Mouse (Mus musculus) midbrain, embryonic 16.5 days (tissue): ENCODE results near the gene Safb2. TPM values are rescaled to one million over a fixed set of nuclear protein-coding genes. Genes with fewer than 3 reads are reported as not detected.

Experiments used
- ATAC-seq: fragments of 200-750 bp; cut with Nextera tagmentation; 2 replicates; pipeline ENCODE4 v1.8.0; 2017; ENCODE audit warnings: moderate TSS enrichment
- H3K27ac ChIP-seq: fragments of 300-500 bp; sonication (generic); 2 replicates; pipeline ENCODE4 v1.5.1; 2014; ENCODE audit warnings: mild to moderate bottlenecking, low read length, mixed read lengths
- H3K27me3 ChIP-seq: fragments of 300-500 bp; sonication (generic); 2 replicates; pipeline ENCODE4 v1.6.1; 2014; ENCODE audit warnings: low read depth, low read length, mixed read lengths; ENCODE audit not compliant: control insufficient read depth, insufficient read depth
- H3K36me3 ChIP-seq: fragments of 300-500 bp; sonication (generic); 2 replicates; pipeline ENCODE4 v1.6.1; 2014; ENCODE audit warnings: mild to moderate bottlenecking, low read length, moderate library complexity, mixed read lengths; ENCODE audit not compliant: control insufficient read depth, insufficient read depth
- H3K4me1 ChIP-seq: fragments of 300-500 bp; sonication (generic); 2 replicates; pipeline ENCODE4 v1.6.1; 2014; ENCODE audit warnings: mild to moderate bottlenecking, low read length, mixed read lengths; ENCODE audit not compliant: control insufficient read depth, insufficient read depth
- H3K4me2 ChIP-seq: fragments of 300-500 bp; sonication (generic); 2 replicates; pipeline ENCODE4 v1.6.1; 2014; ENCODE audit warnings: mild to moderate bottlenecking, low read length, mixed read lengths
- H3K4me3 ChIP-seq: fragments of 300-500 bp; sonication (generic); 2 replicates; pipeline ENCODE4 v1.5.1; 2014; ENCODE audit warnings: low read depth, mild to moderate bottlenecking, low read length, moderate library complexity, mixed read lengths
- H3K9ac ChIP-seq: fragments of 300-500 bp; sonication (generic); 2 replicates; pipeline ENCODE4 v1.6.1; 2014; ENCODE audit warnings: low read depth, low read length, mixed read lengths
- H3K9me3 ChIP-seq: fragments of 300-500 bp; sonication (generic); replicated peaks from 2 replicates; pipeline ENCODE4 v1.6.1; 2014; ENCODE audit warnings: mild to moderate bottlenecking, low read length, mixed read lengths; ENCODE audit not compliant: control insufficient read depth, poor library complexity, severe bottlenecking
- WGBS: fragments of 180-500 bp; shearing (Covaris S2); extraction: QIAGEN DNeasy Blood & Tissue Kit; methylation state at CpG from one replicate; pipeline ENCODE4 v1.1.7; 2014; 5-methylcytosine and 5-hydroxymethylcytosine counted together
- polyA plus RNA-seq: library from polyadenylated mRNA; unstranded; fragments of >200 nt; fragmentation: Nextera tagmentation; extraction: Ambion mirVana; gene quantifications from 2 replicates; pipeline ENCODE4 v1.2.1, GENCODE M21; 2015

Safb2 gene
- polyA plus RNA-seq, 1 experiment from 2014 or later, result 63.2 TPM

DNA sequence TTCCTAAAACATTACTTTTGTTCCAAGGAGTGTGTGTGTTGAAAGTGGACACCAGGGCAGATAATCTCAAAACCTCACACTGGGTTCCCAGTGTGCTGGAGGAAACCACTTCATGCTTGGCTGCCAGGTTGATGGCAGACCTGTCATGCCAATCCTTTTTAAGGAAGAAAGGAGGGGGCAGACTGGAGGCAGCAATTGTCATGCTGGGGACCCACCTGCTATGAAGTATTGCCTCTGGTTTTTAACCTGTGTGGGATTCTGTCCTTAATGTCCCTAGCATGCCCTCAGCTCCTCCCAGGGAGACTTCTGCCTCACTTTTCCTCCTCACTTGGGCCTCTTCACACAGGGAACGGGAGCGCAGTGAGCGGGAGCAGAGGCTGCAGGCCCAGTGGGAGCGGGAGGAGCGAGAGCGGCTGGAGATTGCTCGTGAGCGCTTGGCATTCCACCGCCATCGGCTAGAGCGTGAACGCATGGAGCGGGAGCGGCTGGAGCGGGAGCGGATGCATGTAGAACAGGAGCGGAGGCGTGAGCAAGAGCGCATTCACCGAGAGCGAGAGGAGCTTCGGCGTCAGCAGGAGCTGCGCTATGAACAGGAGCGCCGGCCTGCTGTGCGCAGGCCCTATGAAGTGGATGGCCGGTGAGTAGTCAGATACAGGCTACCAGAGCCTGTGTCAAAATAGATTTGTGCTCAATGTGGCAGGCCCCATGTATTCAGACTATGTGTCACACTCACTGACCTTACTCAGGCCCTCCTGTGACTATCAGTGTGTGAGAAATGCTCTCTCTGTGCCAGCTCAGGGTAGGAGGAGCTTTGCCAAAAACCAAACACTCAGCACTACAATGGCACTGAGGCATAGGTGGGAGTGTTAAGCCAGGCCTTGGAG is 19.0 kb upstream of the Safb2 start:
- WGBS, result 95% methylated on average over 28 of the region's 28 CpGs
- no peak for ATAC-seq

DNA sequence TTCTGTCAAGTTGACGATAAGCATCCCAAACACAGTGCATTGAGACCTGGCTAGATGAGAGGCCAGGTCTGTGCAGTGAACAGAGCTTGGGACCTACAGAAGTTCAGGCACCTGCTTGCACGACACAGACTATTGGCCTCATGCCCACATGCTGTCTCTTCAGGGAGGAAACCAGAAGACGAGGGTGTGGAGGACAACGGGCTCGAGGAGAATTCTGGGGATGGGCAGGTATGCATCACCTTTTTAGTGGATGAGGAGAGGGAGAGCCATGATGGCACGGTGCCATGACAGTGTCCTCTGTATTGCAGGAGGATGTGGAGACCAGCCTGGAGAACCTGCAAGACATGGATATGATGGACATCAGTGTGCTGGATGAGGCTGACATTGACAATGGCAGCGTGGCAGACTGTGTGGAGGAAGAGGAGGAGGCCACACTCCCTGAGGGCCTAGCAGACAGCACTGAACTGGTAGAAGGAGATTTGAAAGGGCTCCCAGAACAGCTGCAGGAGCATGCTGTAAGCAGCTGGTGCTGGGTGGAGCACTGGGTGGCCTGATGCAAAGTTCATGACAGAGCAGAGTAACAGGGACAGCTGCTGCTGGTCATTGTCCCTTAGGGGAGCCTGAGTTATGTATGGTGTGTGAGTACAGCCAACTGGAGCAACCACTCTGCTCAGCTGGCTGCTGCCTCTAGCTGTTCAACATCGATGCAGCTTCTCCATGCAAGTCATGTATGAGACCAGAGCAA is 9.3 kb upstream of the Safb2 start:
- 93% methylated on average over 8 of the region's 8 CpGs for WGBS
- no peaks in the 10 kb centered on the region for H3K4me1 ChIP-seq
- H3K27ac ChIP-seq, result no peak overlapping the region
- H3K4me2 ChIP-seq, result no peak overlapping the region
- peaks cover 60% of the 10 kb centered on the region for H3K36me3 ChIP-seq
- H3K4me3 ChIP-seq, result no peak overlapping the region
- no peaks in the 10 kb centered on the region for H3K9me3 ChIP-seq
- H3K9ac ChIP-seq, result no peak overlapping the region
- no peak for ATAC-seq
- no peaks in the 10 kb centered on the region for H3K27me3 ChIP-seq

More for the DNA sequence above, 19.0 kb upstream of the Safb2 start:
- Histone ChIP-seq H3K9ac (no peak overlapping the region), H3K27ac (no peak overlapping the region), H3K4me1 (peaks cover 2% of the 10 kb centered on the region), H3K4me3 (no peak overlapping the region), H3K9me3 (no peaks in the 10 kb centered on the region), H3K36me3 (peaks cover 72% of the 10 kb centered on the region), H3K4me2 (no peak overlapping the region), H3K27me3 (no peaks in the 10 kb centered on the region)

DNA sequence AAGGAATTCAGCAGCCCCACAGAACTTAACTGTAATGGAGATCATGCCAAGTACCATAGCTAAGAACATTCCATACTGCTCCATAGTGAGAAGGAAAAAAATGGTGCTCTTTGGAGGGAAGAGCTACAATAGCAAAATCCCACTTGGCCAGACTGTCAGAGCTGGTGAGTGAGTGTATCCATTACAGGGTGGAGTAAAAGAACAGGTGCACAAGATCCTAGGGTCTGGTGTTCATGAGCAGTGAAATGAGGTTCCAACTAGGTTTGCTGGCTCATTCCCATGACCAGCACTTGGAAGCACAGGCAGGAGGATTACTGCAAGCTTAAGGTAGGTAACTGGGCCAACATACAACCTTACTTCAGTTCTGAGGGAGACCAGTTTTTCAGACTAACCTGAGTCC is 8.2 kb upstream of the Safb2 start:
- peaks cover 4% of the 10 kb centered on the region for H3K4me1 ChIP-seq
- peaks cover 56% of the 10 kb centered on the region for H3K36me3 ChIP-seq
- no peak overlapping the region for H3K27ac ChIP-seq
- no peak overlapping the region for H3K4me3 ChIP-seq
- H3K9ac ChIP-seq, result no peak overlapping the region
- no peaks in the 10 kb centered on the region for H3K9me3 ChIP-seq
- no peak for ATAC-seq
- no peaks in the 10 kb centered on the region for H3K27me3 ChIP-seq
- no peak overlapping the region for H3K4me2 ChIP-seq

DNA sequence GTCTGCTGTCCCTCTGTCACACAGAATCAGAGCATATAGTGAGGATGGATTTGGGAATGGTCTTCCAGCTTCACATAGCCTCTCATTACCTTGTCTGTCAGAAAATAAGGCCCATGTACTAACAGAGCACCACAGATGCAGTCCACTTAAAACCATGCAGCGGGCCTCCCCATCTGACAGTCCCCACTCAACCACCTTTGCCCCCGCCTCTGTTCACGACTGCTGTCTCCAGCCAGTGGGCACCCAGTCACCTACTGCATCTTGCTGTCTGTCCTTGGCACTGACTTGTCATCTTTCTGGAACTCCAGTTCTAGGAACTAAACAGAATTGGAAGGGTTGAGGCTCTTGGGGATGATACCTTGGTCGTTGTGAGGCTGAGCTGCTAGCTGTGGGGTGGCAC is 4.5 kb upstream of the Safb2 start:
- Histone ChIP-seq H3K27ac (no peak overlapping the region), H3K9me3 (no peaks in the 10 kb centered on the region), H3K4me1 (peaks cover 22% of the 10 kb centered on the region), H3K36me3 (peaks cover 21% of the 10 kb centered on the region), H3K4me2 (no peak overlapping the region), H3K27me3 (no peaks in the 10 kb centered on the region), H3K4me3 (no peak overlapping the region), H3K9ac (no peak overlapping the region)
- WGBS, result 96% methylated on average over 4 of the region's 4 CpGs
- no peak for ATAC-seq

DNA sequence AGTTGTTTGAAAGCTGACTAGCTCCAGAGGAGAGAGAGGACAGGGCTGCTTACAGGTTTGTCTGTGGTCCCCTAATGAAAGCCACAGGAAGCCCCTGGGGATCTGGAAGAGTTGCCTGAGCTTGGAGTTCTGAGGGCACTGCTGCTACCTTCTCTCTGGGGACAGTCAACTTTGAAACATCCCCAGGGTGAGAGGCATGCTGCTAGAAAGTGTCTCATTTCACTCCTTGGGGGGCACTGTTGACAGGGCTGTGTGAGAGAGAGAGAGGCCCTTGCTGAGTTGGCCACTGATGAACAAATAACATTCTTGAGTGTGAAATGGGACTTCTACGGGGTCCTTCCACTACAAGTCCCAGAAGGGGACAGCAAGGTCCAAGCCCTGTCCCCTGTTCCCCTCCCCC is 3.4 kb upstream of the Safb2 start:
- no peak overlapping the region for H3K4me3 ChIP-seq
- no peak overlapping the region for H3K4me2 ChIP-seq
- peaks cover 31% of the 10 kb centered on the region for H3K4me1 ChIP-seq
- H3K9me3 ChIP-seq, result no peaks in the 10 kb centered on the region
- WGBS, result 71% methylated on average over 1 of the region's 1 CpGs
- no peak overlapping the region for H3K27ac ChIP-seq
- peaks cover 15% of the 10 kb centered on the region for H3K36me3 ChIP-seq
- H3K27me3 ChIP-seq, result no peaks in the 10 kb centered on the region
- no peak overlapping the region for H3K9ac ChIP-seq
- no peak for ATAC-seq

DNA sequence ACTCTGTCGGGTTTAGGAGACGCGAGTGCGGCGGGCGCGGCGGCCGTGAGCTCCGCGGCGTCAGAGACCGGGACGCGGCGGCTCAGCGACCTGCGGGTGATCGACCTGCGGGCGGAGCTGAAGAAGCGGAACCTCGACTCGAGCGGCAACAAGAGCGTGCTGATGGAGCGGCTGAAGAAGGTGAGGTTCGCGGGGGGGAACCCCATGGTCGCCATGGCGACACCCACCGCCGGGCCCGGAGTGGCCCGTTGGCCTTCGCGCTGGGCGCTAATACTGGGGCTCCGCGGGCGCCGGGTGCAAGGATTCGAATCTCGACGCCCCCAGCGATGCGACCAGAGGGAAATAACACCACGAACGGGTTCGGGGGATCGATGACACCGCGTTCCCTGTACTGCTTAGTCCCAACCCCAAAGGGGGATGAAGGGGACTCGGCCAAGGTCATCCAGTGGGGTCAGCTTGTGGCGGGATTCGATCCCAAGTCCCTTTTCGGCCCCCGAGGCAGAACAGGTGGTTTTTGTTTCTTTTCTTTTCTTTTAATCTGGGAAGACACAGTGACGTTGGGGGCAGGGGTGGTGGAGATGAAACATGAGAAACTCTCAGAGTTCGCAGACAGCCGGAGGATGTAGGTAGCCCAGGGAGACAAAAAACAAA is 911 bp upstream of the Safb2 start:
- H3K4me3 ChIP-seq, result peak overlapping the region; percentile 74
- H3K4me2 ChIP-seq, result peak overlapping the region; percentile 72
- no peaks in the 10 kb centered on the region for H3K27me3 ChIP-seq
- H3K9ac ChIP-seq, result peak overlapping the region; percentile 87
- peak overlapping the region; percentile 94 for H3K27ac ChIP-seq
- ATAC-seq, result peak; percentile 34
- H3K9me3 ChIP-seq, result no peaks in the 10 kb centered on the region
- H3K36me3 ChIP-seq, result peaks cover 12% of the 10 kb centered on the region
- under 1% methylated on average over 59 of the region's 61 CpGs for WGBS
- peaks cover 41% of the 10 kb centered on the region for H3K4me1 ChIP-seq

DNA sequence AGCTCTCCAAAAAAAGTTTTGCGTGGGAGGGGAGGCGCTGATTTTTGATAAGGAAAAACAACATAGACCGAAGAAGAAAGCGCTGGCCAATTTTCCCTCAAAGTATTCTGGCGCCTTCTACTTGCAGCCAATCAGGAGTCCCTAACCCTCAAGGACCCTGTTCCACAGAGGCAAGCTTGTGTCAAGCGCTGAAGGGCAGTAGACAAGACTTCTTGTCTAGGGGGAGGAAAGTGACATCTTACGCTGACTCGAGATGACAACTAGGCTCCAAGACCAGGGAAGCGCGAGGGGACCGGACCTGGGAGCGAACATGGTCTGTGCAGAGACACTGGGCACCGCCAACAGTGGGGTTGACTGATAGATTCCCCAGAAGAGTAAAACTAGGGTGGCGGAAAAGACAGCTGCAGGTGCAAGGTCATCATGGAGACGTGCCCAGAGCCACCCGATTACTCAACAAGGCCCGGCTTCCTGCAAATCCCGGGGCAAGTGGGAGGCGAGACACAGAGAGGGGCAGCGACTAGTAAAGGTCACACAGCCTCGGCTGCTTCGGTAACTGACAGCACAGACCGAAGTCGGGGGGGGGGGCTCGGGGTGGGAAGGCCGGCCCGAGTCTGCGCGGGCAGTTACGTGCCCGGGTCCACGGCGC is 651 bp downstream of the Safb2 start:
- Histone ChIP-seq H3K27ac (peak overlapping the region; percentile 95), H3K36me3 (peaks cover 10% of the 10 kb centered on the region), H3K27me3 (no peaks in the 10 kb centered on the region), H3K4me2 (peak overlapping the region; percentile 95), H3K9ac (peak overlapping the region; percentile 86), H3K9me3 (no peaks in the 10 kb centered on the region), H3K4me1 (peaks cover 41% of the 10 kb centered on the region), H3K4me3 (peak overlapping the region; percentile 83)
- WGBS, result 4% methylated on average over 32 of the region's 33 CpGs
- no peak; the same call in 1 of the 2 replicates for ATAC-seq

DNA sequence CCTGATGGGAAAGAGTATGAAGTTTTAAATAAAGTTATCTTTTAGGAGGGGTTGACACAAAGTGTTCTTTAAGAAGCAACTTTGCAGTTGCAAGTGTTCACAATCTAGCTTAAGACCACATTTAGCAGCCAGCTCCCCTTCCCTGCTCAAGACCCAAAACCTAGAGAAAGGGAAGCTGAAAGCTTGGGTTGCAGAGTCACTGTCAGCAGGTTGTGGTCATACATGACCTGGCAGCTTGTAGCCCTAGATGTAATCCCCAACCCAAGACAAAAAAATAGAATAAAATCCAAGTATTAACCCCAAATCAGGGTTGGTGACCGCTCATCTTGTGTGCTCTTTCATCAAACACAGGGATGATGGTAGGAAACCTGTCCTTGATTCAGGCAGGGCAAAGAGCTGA is 1.3 kb downstream of the Safb2 start:
- Histone ChIP-seq H3K36me3 (peaks cover 12% of the 10 kb centered on the region), H3K4me1 (peaks cover 41% of the 10 kb centered on the region), H3K9ac (peak overlapping the region; percentile 86), H3K27me3 (no peaks in the 10 kb centered on the region), H3K4me2 (peak overlapping the region; percentile 95), H3K27ac (no peak overlapping the region), H3K9me3 (no peaks in the 10 kb centered on the region), H3K4me3 (peak overlapping the region; percentile 83)
- WGBS, result 83% methylated on average over 1 of the region's 1 CpGs
- no peak for ATAC-seq
